Mouse (Mus musculus): ENCODE results near the gene Zfyve28. TPM values are rescaled to one million over a fixed set of nuclear protein-coding genes. Genes with fewer than 3 reads are reported as not detected.

The Zfyve28 gene
- total and polyA plus RNA-seq, 3 experiments: 0.65 to 1.3 (median 0.75) TPM

DNA sequence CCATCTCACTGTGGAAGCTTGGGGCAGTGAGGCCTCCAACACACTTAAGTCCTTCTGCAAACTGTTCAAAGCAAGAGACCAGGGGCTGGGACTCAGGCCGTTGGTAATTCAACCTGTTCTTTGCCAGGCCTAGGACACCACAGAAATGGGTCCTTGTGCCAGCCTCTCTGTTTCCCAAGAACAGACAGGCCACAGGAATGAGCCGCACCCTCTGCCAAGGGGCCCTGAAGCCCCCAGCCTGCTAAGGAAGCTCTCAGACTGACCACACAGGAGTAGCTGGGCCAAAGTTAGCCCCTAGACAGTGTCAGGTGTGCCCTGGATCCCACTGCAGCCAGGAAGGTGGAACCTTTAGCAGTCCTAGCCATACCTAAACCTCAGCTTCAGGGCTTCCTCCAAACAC, 101.9 kb downstream of the Zfyve28 start:
- Histone ChIP-seq H3K4me1 (ENCODE audit: control insufficient read depth, insufficient read depth, low read length) (peaks cover 50% of the 10 kb centered on the region), H3K79me2 (replicated peaks; ENCODE audit: control insufficient read depth, insufficient read depth, low read length) (0 out of 2 replicates have a peak, but pooled peaks cover 2% of the 10 kb centered on the region), H3K27ac (peak overlapping the region; percentile 97), H3K4me3 (peak overlapping the region; percentile 89), H3K36me3 (ENCODE audit: control insufficient read depth, insufficient read depth, low read length) (peaks cover 20% of the 10 kb centered on the region), H3K9ac (ENCODE audit: low read depth, low read length) (peak overlapping the region; percentile 93), H3K27me3 (ENCODE audit: control insufficient read depth, insufficient read depth, low read length) (no peaks in the 10 kb centered on the region)
- peak in 1 of 2 experiments; percentile 48 for DNase-seq
- no peak for TF ChIP-seq CTCF (IDR thresholded peaks at IDR 0.05)
- TF ChIP-seq EP300 (IDR thresholded peaks at IDR 0.05; ENCODE audit: insufficient read depth, low read depth, low read length): no peak
- TF ChIP-seq POLR2A (IDR thresholded peaks at IDR 0.05; ENCODE audit: insufficient read depth, low read depth, low read length): no peak
- WGBS: 34% methylated on average over 2 of the region's 2 CpGs
- intact Hi-C loops (cut with DNase I): loop anchor here (10.0 kb wide), 1 partner anchor 532 kb away; the partner anchor contains the start of genes Slbp, Tacc3 and Tmem129

DNA sequence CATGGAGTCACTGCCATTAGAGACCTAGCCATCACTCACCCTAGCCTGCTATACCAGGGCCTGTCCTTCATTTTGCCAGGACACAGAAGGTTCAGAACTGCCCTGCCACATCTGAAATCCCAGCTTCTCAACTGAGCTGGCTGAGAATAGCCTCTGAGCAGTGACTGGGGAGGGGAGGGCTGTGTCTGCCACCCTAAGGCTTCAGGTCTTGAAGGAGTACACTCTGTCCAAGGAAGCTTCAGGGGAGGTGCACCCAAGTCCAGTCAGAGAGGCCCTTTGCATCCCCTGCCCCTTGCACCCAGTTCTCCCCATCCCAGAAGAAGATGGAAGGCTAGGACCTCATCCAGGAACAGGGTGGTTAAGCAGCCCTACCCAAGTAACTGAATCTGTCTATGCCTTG, 102.5 kb downstream of the Zfyve28 start:
- TF ChIP-seq POLR2A (IDR thresholded peaks at IDR 0.05; ENCODE audit: insufficient read depth, low read depth, low read length) (no peak), CTCF (IDR thresholded peaks at IDR 0.05) (no peak), EP300 (IDR thresholded peaks at IDR 0.05; ENCODE audit: insufficient read depth, low read depth, low read length) (no peak)
- DNase-seq: peak in 1 of 2 experiments; percentile 28

DNA sequence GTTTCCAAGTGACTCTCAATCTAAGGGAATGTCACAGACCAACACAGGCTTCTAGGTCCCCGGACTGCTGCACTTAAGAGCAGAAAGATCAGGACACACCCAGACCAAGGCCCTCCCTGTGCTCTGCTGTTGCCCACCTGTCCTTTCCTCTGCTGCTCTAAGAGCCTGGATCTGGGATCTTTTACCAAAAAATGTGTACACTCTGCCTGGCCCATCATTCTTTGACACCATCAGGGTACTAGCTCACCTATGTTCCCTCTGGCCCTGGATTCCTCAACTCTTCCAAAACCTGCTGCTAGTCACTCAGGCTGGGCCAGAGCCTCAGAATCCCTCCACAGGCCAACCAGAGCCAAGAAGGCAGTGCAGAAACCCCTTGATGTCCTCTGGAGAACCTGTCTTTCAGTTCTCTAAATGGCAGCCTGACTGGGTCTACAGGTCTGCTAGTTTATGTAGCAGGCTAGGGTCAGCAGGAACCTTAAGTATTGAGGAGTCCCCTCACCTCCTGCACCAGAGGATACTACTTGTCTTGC, 103.1 kb downstream of the Zfyve28 start:
- Histone ChIP-seq H3K27me3 (ENCODE audit: control insufficient read depth, insufficient read depth, low read length) (no peaks in the 10 kb centered on the region), H3K9ac (ENCODE audit: low read depth, low read length) (peak overlapping the region; percentile 93), H3K27ac (peak overlapping the region; percentile 97), H3K4me3 (peak overlapping the region; percentile 89), H3K79me2 (replicated peaks; ENCODE audit: control insufficient read depth, insufficient read depth, low read length) (0 out of 2 replicates have a peak, but pooled peaks cover 2% of the 10 kb centered on the region), H3K4me1 (ENCODE audit: control insufficient read depth, insufficient read depth, low read length) (peaks cover 56% of the 10 kb centered on the region), H3K36me3 (ENCODE audit: control insufficient read depth, insufficient read depth, low read length) (peaks cover 26% of the 10 kb centered on the region)
- intact Hi-C loops (cut with DNase I): loop anchor here (10.0 kb wide), 1 partner anchor 530 kb away; the partner anchor contains the start of genes Slbp, Tacc3 and Tmem129
- DNase-seq: peak; percentile 6 to 25
- TF ChIP-seq EP300 (IDR thresholded peaks at IDR 0.05; ENCODE audit: insufficient read depth, low read depth, low read length) (no peak), CTCF (IDR thresholded peaks at IDR 0.05) (no peak), POLR2A (IDR thresholded peaks at IDR 0.05; ENCODE audit: insufficient read depth, low read depth, low read length) (no peak)
- 48% methylated on average over 1 of the region's 1 CpGs for WGBS

More for the DNA sequence above, 102.5 kb downstream of the Zfyve28 start:
- Histone ChIP-seq H3K4me1 (ENCODE audit: control insufficient read depth, insufficient read depth, low read length) (peaks cover 53% of the 10 kb centered on the region), H3K27me3 (ENCODE audit: control insufficient read depth, insufficient read depth, low read length) (no peaks in the 10 kb centered on the region), H3K27ac (peak overlapping the region; percentile 97), H3K79me2 (replicated peaks; ENCODE audit: control insufficient read depth, insufficient read depth, low read length) (0 out of 2 replicates have a peak, but pooled peaks cover 2% of the 10 kb centered on the region), H3K4me3 (peak overlapping the region; percentile 89), H3K36me3 (ENCODE audit: control insufficient read depth, insufficient read depth, low read length) (peaks cover 25% of the 10 kb centered on the region), H3K9ac (ENCODE audit: low read depth, low read length) (peak overlapping the region; percentile 93)
- intact Hi-C loops (cut with DNase I): loop anchor here (10.0 kb wide), 1 partner anchor 531 kb away; the partner anchor contains the start of genes Slbp, Tacc3 and Tmem129

DNA sequence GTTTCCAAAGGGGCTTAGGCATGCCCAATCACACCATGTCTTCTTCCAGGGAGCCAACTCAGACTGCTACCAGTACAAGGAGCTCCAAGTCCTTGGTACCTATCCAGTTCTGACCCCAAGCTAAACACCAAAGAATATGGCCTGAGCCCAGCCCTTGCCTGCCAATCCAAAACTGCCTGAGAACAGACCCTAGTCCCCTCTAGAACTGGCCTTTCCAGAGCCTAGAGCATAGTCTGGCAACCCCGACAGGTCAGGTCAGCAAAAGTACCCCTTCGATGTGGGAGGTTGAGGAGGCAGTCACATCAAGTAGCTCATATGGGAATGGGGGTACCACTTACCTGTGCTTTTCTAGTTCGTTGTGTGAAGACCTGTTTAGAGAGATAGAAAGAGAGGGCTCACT, 104.3 kb downstream of the Zfyve28 start:
- Histone ChIP-seq H3K27ac (peak overlapping the region; percentile 97), H3K36me3 (ENCODE audit: control insufficient read depth, insufficient read depth, low read length) (peaks cover 29% of the 10 kb centered on the region), H3K79me2 (replicated peaks; ENCODE audit: control insufficient read depth, insufficient read depth, low read length) (0 out of 2 replicates have a peak, but pooled peaks cover 2% of the 10 kb centered on the region), H3K4me3 (no peak overlapping the region; the same call in 1 of the 2 replicates), H3K27me3 (ENCODE audit: control insufficient read depth, insufficient read depth, low read length) (no peaks in the 10 kb centered on the region), H3K4me1 (ENCODE audit: control insufficient read depth, insufficient read depth, low read length) (peaks cover 50% of the 10 kb centered on the region), H3K9ac (ENCODE audit: low read depth, low read length) (no peak overlapping the region)
- 94% methylated on average over 3 of the region's 3 CpGs for WGBS
- DNase-seq: peak in 1 of 2 experiments; percentile 5
- no peak for TF ChIP-seq POLR2A (IDR thresholded peaks at IDR 0.05; ENCODE audit: insufficient read depth, low read depth, low read length)
- no peak for TF ChIP-seq CTCF (IDR thresholded peaks at IDR 0.05)
- no peak for TF ChIP-seq EP300 (IDR thresholded peaks at IDR 0.05; ENCODE audit: insufficient read depth, low read depth, low read length)
- intact Hi-C loops (cut with DNase I): loop anchor here (10.0 kb wide), 1 partner anchor 529 kb away; the partner anchor contains the start of genes Slbp, Tacc3 and Tmem129

DNA sequence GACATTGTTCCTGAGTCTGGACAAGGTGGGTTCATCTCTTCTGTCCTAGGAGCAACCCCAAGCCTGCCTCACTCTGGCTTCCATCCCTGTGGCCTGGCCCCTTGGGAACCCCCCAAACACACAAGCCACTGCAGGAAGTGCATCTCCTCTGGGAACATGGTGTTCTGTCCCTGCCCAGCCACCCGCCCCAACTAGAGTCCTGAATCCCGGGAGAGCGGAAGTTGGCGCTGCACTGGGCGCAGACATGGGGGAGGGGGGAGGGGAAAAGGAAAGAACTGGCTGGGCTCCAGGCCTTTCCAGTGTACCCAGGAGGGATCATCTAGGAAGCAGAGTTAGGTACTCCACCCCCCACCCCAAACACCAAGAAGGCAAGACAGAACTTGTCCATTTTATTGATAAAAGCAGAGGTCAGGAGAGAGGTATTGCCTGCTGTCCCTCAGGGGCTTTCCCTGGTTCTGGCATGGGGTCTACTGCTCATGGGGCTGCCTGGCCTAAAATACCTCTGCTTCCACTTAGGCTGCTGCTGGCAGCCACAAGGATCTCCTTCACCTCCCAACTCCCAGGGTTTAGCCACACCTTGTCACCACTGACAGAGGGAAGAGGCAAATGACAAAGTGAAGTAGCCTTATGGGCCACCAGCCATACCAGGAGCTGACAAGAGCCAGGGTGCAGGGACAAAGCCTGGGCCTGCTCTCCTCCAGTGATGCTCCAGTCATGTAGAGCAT, 104.9 kb downstream of the Zfyve28 start:
- H3K27ac ChIP-seq: peak overlapping the region; percentile 97
- peak; percentile 79 to 86 for DNase-seq
- intact Hi-C loops (cut with DNase I): loop anchor here (10.0 kb wide), 1 partner anchor 529 kb away; the partner anchor contains the start of genes Slbp, Tacc3 and Tmem129
- H3K9ac ChIP-seq (ENCODE audit: low read depth, low read length): no peak overlapping the region; the same call in 1 of the 2 replicates
- peak overlapping the region; percentile 19; the same call in 1 of the 2 replicates for H3K4me3 ChIP-seq
- H3K4me1 ChIP-seq (ENCODE audit: control insufficient read depth, insufficient read depth, low read length): peaks cover 48% of the 10 kb centered on the region
- H3K79me2 ChIP-seq (replicated peaks; ENCODE audit: control insufficient read depth, insufficient read depth, low read length): 0 out of 2 replicates have a peak, but pooled peaks cover 2% of the 10 kb centered on the region
- no peaks in the 10 kb centered on the region for H3K27me3 ChIP-seq (ENCODE audit: control insufficient read depth, insufficient read depth, low read length)
- WGBS: 8% methylated on average over 5 of the region's 5 CpGs
- H3K36me3 ChIP-seq (ENCODE audit: control insufficient read depth, insufficient read depth, low read length): peaks cover 29% of the 10 kb centered on the region
- TF ChIP-seq EP300 (IDR thresholded peaks at IDR 0.05; ENCODE audit: insufficient read depth, low read depth, low read length) (peak; percentile 91), CTCF (IDR thresholded peaks at IDR 0.05) (no peak)
